Mouse (Mus musculus): ENCODE data around the gene Rnf6.

The Rnf6 gene

DNA sequence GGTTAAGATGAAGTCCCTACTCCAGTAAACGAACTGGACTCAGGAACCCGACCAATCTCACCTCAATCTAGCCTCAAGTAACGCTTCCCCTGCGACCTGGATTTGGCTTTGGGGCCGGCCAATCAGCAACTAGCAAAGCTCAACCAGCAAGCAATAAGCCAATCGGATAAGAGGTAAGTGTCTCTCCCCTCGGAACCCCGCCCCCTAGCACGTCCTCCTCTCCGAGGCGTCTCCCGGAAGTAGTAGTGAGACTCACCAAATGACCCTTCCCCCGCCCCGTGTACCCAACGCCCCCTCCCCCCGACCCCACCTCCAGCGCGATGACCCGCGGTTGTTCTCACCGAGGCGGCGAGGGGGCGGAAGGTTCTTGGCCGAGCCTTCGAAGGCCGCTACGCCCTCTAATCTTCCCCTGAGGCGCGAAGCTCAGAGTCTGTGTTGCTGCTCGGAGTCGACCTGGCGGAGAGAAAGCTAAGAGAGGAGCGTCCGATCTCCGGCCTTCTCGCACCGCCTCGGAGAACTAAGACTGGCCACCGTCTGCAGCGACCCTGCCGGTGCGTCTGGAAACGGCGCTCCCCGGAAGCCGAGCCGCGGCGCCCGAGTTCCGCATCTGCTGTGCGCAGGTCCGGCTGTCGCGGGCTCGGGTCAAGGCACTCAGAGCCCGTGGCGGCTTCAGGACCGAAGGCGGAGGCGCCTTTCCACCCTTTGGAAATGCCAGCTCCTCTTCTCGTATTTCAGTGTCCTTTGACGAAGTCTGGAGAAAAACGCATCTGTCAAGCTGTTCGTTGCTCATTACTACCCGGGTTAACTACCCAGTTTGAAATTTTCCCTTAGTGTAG, at the start of gene Rnf6:
Rnf6 (minus strand) TSS at position 677 of the 836 bp plus-strand sequence.
- peak; percentile 92 to 93 for DNase-seq (ENCODE audit: low spot score in 2 of 2)

DNA sequence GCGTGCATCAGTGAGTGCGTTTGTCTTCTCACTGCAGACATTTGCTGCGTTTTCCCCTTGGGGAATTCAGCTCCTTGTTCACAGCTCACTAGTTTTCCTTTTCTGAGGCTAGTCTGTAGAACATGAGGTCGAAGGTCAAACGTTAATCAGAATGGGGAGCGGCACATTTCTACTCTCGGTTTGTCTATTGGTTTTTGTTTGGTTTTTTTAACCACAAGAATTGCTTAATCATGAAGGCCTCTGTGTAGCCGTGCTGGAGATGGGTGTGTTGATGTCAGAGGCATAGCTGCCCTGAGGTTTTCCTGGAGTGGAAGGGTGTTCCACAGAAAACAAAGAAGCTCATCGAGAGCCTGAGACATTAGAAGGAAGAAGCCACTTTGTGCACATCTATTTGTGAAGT, 49.2 kb upstream of the Rnf6 start:
- DNase-seq (ENCODE audit: low spot score in 2 of 2), result no peak

- no peak for DNase-seq (ENCODE audit: low spot score in 2 of 2)
These were observed 46.4 kb upstream of the Rnf6 start for GRCm38 (mm10) chr5:146267776-146268175.

DNA sequence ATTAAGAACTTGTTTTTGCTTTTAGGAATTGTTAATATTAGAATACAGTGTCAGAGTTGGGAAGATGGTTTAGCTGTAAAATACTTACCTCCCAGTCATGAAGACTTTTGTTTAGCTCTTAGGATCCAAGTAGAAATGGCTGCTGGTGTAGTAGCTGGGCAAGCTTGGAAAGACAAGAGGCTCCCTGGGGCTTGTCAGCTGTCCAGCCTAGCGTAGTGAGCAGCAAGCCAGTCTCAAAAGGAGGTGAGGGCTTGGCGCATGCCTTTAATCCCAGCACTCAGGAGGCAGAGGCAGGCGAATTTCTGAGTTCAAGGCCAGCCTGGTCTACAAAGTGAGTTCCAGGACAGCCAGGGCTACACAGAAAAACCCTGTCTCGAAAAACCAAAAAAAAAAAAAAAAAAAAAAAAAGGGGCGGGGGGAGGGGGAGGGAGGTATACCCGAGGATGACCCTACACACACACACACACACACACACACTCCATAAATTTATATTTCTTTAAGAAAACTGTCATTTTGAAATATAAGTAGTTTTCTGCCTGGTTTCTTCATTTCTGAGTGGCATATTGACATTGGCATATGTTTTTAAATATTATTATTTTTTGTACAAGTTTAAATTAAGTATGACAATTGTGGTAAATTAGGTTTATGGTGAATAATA, 44.7 kb upstream of the Rnf6 start:
- DNase-seq (ENCODE audit: low spot score in 2 of 2), result no peak

- no peak for DNase-seq (ENCODE audit: low spot score in 2 of 2)
These were observed 38.6 kb upstream of the Rnf6 start for GRCm38 (mm10) chr5:146260003-146260402.

DNA sequence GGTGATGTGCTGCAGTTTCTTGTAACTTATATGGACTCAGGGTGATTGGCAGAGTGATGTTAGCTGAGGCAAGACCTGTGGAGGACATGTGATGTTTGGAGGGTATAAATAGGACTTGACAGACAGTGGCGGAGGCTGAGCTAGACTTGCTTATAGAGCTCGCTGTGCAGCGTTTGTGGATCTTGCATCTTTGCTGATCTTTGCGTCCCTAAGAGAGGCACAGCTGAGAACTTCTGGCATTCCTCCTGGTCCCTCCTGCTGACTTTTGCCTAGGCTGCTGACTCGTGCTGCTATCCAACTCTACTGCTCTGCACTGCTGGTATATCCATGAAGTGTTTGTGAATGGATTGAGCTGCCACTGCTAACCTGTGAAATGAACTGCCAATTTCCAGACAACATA, 32.3 kb upstream of the Rnf6 start:
- no peak for DNase-seq (ENCODE audit: low spot score in 2 of 2)

DNA sequence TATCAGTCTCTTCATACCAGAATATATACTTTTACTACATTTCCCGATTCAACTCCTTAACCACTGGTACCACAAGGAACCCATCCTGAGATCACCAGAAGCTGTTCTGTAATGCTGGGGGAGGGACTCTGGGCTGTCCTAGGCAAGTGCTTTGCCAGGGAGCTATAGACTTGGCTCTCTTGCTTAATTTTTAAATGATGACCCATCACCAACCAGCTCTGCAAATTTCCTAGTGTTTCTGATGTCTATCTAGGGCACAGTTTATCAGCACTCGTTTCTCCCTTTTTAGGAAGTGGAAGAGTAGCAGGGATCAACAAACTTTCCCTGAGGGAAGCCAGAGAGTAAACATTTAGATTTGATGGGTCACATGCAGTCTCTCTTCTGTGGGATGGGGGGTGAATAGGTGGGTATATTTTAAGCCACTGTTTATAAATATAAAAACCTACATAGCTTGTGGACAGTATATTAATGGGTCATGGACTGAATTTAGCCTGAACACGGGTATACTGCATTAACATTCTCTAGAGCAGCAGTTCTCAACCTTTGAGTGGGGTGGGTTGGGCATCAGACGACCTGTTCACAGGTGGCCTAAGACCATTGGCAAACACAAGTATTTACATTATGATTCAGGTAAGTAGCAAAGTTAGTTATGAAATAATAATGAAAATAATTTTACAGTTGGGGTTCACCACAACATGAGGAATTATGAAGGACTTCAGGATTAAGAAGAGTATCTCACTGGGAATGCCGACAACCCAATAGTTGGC, 30.5 kb upstream of the Rnf6 start:
- no peak for DNase-seq (ENCODE audit: low spot score in 2 of 2)

GRCm38 (mm10) chr5:146250369-146251075, 29.2 kb upstream of the Rnf6 start:
- no peak for DNase-seq (ENCODE audit: low spot score in 2 of 2)

- no peak for DNase-seq (ENCODE audit: low spot score in 2 of 2)
These were observed 27.4 kb upstream of the Rnf6 start for GRCm38 (mm10) chr5:146248746-146249145.

DNA sequence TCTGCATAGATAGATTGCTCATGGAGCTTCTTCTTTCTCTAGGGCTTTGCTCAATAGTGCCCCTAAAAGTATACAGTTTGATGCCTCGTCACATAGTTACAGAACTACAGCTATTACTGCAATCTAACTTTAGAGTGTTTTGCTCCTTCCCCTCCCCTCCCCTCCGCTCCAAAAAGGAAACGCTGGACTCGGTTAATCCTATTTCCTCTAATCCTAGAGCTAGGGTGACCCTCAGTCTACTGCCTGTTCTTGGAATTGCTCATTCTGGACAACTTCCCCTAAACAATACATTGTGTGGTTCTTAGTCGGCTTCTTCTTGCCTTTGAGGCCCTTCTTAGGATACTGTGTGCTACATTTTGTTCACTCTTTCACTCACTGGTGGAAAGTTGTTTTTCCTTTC, 26.4 kb upstream of the Rnf6 start:
- no peak for DNase-seq (ENCODE audit: low spot score in 2 of 2)

GRCm38 (mm10) chr5:146246386-146246785, 25.0 kb upstream of the Rnf6 start:
- DNase-seq (ENCODE audit: low spot score in 2 of 2), result no peak

- no peak for DNase-seq (ENCODE audit: low spot score in 2 of 2)
These were observed 24.5 kb upstream of the Rnf6 start for GRCm38 (mm10) chr5:146245646-146246370.

DNA sequence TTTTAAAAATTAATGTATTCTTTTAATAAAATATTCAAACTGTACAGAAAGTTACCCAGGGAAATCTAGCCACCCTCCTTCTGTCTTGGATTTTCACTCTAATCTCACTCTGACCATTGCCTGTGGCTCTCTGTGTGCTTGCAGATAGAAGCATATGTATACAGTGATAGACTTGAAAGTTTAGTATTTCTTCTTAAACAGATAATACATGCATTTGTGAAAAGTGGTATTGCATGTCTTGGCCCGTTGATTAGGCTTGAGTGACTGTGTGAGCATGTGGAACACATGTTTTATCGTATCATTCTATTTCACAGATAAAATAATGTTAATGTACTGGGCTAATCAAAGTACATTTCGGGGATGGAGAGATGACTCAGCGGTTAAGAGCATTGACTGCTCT, 23.8 kb upstream of the Rnf6 start:
- DNase-seq (ENCODE audit: low spot score in 2 of 2), result no peak

- no peak for DNase-seq (ENCODE audit: low spot score in 2 of 2)
These were observed 19.8 kb upstream of the Rnf6 start for GRCm38 (mm10) chr5:146241202-146241601.

DNA sequence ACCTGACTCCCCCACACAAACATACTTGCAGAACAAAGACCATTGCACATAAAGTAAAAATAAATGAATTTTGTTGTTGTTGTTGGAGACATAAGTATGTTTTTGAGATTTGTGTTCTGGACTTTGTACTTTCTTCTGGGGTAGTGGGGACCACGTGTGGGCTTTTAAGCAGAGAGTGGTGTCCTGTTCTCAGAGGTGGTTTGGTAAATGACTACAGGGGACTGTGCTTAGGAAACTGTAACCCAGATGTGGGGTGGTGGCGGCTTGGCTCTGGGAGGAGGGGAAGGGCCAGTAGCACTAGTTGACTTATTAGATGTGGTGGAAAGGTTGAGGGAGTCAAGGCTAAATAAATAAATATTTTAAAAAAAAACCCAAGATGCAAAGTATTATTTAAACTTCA, 19.4 kb upstream of the Rnf6 start:
- DNase-seq (ENCODE audit: low spot score in 2 of 2), result no peak

DNA sequence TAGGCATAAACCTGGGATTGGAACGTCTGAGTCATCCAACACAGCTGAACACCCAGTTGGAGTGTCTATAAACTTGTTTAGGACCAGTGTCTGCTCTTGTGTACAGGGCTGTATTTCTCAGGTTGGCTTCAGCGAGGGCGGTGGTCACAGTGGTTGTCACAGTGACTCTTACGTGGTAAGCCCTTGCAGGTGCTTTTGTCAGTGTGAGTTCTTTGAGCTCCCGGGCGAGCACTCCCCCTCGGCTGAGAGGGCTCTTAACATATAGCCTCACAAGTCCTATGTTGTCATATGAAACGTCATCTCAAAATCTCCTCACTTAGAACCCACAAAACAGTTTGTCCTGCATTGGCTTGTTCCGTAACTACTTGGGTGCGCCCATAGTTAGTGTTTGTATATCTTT, 16.9 kb upstream of the Rnf6 start:
- DNase-seq (ENCODE audit: low spot score in 2 of 2), result no peak

GRCm38 (mm10) chr5:146234336-146234735, 13.0 kb upstream of the Rnf6 start:
- DNase-seq (ENCODE audit: low spot score in 2 of 2), result no peak

GRCm38 (mm10) chr5:146232816-146233215, 11.5 kb upstream of the Rnf6 start:
- no peak for DNase-seq (ENCODE audit: low spot score in 2 of 2)

GRCm38 (mm10) chr5:146232056-146232675, 10.8 kb upstream of the Rnf6 start:
- DNase-seq (ENCODE audit: low spot score in 2 of 2), result no peak

DNA sequence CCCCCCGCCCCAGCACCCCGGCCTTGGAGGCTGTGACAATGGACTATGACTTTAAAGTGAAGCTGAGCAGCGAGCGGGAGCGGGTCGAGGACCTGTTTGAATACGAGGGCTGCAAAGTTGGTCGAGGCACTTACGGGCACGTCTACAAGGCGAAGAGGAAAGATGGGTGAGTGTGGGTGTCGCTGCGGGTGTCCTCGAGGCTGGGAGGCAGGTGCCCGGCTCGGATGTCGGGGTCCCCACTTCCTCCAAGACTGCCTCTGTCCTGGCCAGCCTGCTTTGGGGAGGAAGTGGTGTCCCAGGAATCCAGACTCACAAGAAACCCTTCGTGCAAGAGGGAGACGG, 10.3 kb upstream of the Rnf6 start:
- DNase-seq (ENCODE audit: low spot score in 2 of 2), result peak; percentile 36 to 48
